Mouse (Mus musculus) MEL (cell line): Measurements from ENCODE around the gene Tmem132c. TPM values are rescaled to one million over a fixed set of nuclear protein-coding genes. Genes with fewer than 3 reads are reported as not detected.

Experiments used
- DNase-seq: peaks from one replicate; pipeline ENCODE4 v3.0.0; 2011; ENCODE audit warnings: low read depth, low spot score
- H3K27ac ChIP-seq: 2 replicates; pipeline ENCODE4 v1.5.1; 2012; ENCODE audit warnings: low read depth, mild to moderate bottlenecking, control low read depth, low read length, moderate library complexity; ENCODE audit not compliant: control insufficient read depth
- H3K27me3 ChIP-seq, 2 experiments: fragments of 150-350 bp in 1 of 2; sonication (generic) in 1 of 2; 2 replicates each; pipeline ENCODE4 v1.6.1; 2012; ENCODE audit warnings: low read length in 2 of 2, mild to moderate bottlenecking in 2 of 2, improper control_type of control experiment in 1 of 2, moderate library complexity in 1 of 2; ENCODE audit not compliant: insufficient read depth in 2 of 2, control insufficient read depth in 1 of 2
- H3K36me3 ChIP-seq, 2 experiments: 2 replicates each; pipeline ENCODE4 v1.6.1; 2012 to 2014; ENCODE audit warnings: low read length in 2 of 2, improper control_type of control experiment in 1 of 2, inconsistent platforms in 1 of 2, mild to moderate bottlenecking in 1 of 2; ENCODE audit not compliant: insufficient read depth in 2 of 2, control insufficient read depth in 1 of 2
- H3K4me1 ChIP-seq, 2 experiments: fragments of 150-350 bp in 1 of 2; sonication (generic) in 1 of 2; 2 replicates each; pipeline ENCODE4 v1.6.1; 2012; ENCODE audit warnings: low read length in 2 of 2, improper control_type of control experiment in 1 of 2, mild to moderate bottlenecking in 1 of 2; ENCODE audit not compliant: insufficient read depth in 2 of 2, control insufficient read depth in 1 of 2
- H3K4me3 ChIP-seq, 2 experiments: fragments of 150-350 bp in 1 of 2; sonication (generic) in 1 of 2; 2 replicates each; pipeline ENCODE4 v1.5.1; 2012; ENCODE audit warnings: low read depth in 2 of 2, low read length in 2 of 2, mild to moderate bottlenecking in 2 of 2, moderate library complexity in 2 of 2, control low read depth in 1 of 2, improper control_type of control experiment in 1 of 2; ENCODE audit not compliant: control insufficient read depth in 1 of 2, insufficient read depth in 1 of 2
- H3K79me2 ChIP-seq: 2 replicates; pipeline ENCODE4 v1.6.1; 2012; ENCODE audit warnings: mild to moderate bottlenecking, low read length, moderate library complexity; ENCODE audit not compliant: control insufficient read depth, poor library complexity, insufficient read depth
- H3K9ac ChIP-seq: 2 replicates; pipeline ENCODE4 v1.6.1; 2012; ENCODE audit warnings: low read depth, mild to moderate bottlenecking, control low read depth, low read length, moderate library complexity; ENCODE audit not compliant: control insufficient read depth, poor library complexity, severe bottlenecking
- H3K9me3 ChIP-seq: fragments of 150-350 bp; sonication (generic); replicated peaks from 2 replicates; pipeline ENCODE4 v1.6.1; 2012; ENCODE audit warnings: mild to moderate bottlenecking, low read length, improper control_type of control experiment, moderate library complexity; ENCODE audit not compliant: insufficient read depth
- CTCF ChIP-seq, 3 experiments: IDR thresholded peaks in 2 of 3; conservative IDR thresholded peaks in 1 of 3; 2 replicates each; pipeline ENCODE4 v1.5.1; 2011 to 2012; ENCODE audit warnings: low read length in 3 of 3, low read depth in 2 of 3, mild to moderate bottlenecking in 2 of 3, improper control_type of control experiment in 1 of 3, inconsistent platforms in 1 of 3, mixed read lengths in 1 of 3, moderate library complexity in 1 of 3; ENCODE audit not compliant: control insufficient read depth in 1 of 3, insufficient read depth in 1 of 3, poor library complexity in 1 of 3, severe bottlenecking in 1 of 3
- ELF1 ChIP-seq: IDR thresholded peaks from 2 replicates; pipeline ENCODE4 v1.6.1; 2014; ENCODE audit warnings: low read depth, mild to moderate bottlenecking, inconsistent platforms, low read length, improper control_type of control experiment, moderate library complexity
- GATA1 ChIP-seq: IDR thresholded peaks from 2 replicates; pipeline ENCODE4 v1.6.1; 2011; ENCODE audit warnings: low read depth, low read length, improper control_type of control experiment
- KAT2A ChIP-seq: conservative IDR thresholded peaks from 2 replicates; pipeline ENCODE4 v1.6.1; 2012; ENCODE audit warnings: low read depth, low read length, improper control_type of control experiment, inconsistent platforms
- MAFK ChIP-seq: IDR thresholded peaks from 2 replicates; pipeline ENCODE4 v1.6.1; 2011; ENCODE audit warnings: low read depth, mild to moderate bottlenecking, low read length, improper control_type of control experiment, borderline replicate concordance
- MEF2A ChIP-seq: IDR thresholded peaks from 2 replicates; pipeline ENCODE4 v1.6.1; 2014; ENCODE audit warnings: low read depth, mild to moderate bottlenecking, inconsistent platforms, low read length, improper control_type of control experiment; ENCODE audit not compliant: poor library complexity, insufficient replicate concordance, severe bottlenecking; ENCODE audit errors: extremely low read depth
- MXI1 ChIP-seq: IDR thresholded peaks from 2 replicates; pipeline ENCODE4 v1.6.1; 2011; ENCODE audit warnings: mild to moderate bottlenecking, low read depth, low read length, improper control_type of control experiment
- MYB ChIP-seq: IDR thresholded peaks from 2 replicates; pipeline ENCODE4 v1.6.1; 2011; ENCODE audit warnings: mild to moderate bottlenecking, low read depth, low read length, improper control_type of control experiment
- MYC ChIP-seq: IDR thresholded peaks from 2 replicates; pipeline ENCODE4 v1.6.1; 2011; ENCODE audit warnings: low read depth, mild to moderate bottlenecking, low read length, improper control_type of control experiment, moderate library complexity
- NRF1 ChIP-seq: IDR thresholded peaks from 2 replicates; pipeline ENCODE4 v1.6.1; 2014; ENCODE audit warnings: low read depth, mild to moderate bottlenecking, inconsistent platforms, low read length, improper control_type of control experiment, moderate library complexity; ENCODE audit not compliant: poor library complexity, insufficient read depth, severe bottlenecking
- POLR2A ChIP-seq, 2 experiments: IDR thresholded peaks; 2 replicates each; pipeline ENCODE4 v1.6.1; 2011 to 2012; ENCODE audit warnings: low read length in 2 of 2, mild to moderate bottlenecking in 2 of 2, control low read depth in 1 of 2, improper control_type of control experiment in 1 of 2, low read depth in 1 of 2, moderate library complexity in 1 of 2; ENCODE audit not compliant: control insufficient read depth in 1 of 2, insufficient read depth in 1 of 2, poor library complexity in 1 of 2
- RAD21 ChIP-seq: IDR thresholded peaks from 2 replicates; pipeline ENCODE4 v1.6.1; 2011; ENCODE audit warnings: mild to moderate bottlenecking, low read depth, low read length, improper control_type of control experiment
- SIN3A ChIP-seq: IDR thresholded peaks from 2 replicates; pipeline ENCODE4 v1.6.1; 2012; ENCODE audit warnings: low read length, improper control_type of control experiment, inconsistent platforms
- SMC3 ChIP-seq: IDR thresholded peaks from 2 replicates; pipeline ENCODE4 v1.6.1; 2011; ENCODE audit warnings: low read depth, low read length, improper control_type of control experiment
- TAL1 ChIP-seq: IDR thresholded peaks from 2 replicates; pipeline ENCODE4 v1.6.1; 2012; ENCODE audit warnings: mild to moderate bottlenecking, inconsistent platforms, low read length, moderate library complexity, mixed read lengths
- USF2 ChIP-seq, 2 experiments: IDR thresholded peaks; 2 replicates each; pipeline ENCODE4 v1.6.1; 2011 to 2012; ENCODE audit warnings: improper control_type of control experiment in 2 of 2, low read length in 2 of 2, borderline replicate concordance in 1 of 2, inconsistent platforms in 1 of 2, low read depth in 1 of 2, mild to moderate bottlenecking in 1 of 2; ENCODE audit not compliant: insufficient read depth in 1 of 2
- ZC3H11A ChIP-seq: IDR thresholded peaks from 2 replicates; pipeline ENCODE4 v1.6.1; 2012; ENCODE audit warnings: low read depth, mild to moderate bottlenecking, inconsistent platforms, low read length, improper control_type of control experiment
- ZKSCAN1 ChIP-seq: IDR thresholded peaks from 2 replicates; pipeline ENCODE4 v1.6.1; 2012; ENCODE audit warnings: low read depth, mild to moderate bottlenecking, inconsistent platforms, low read length, improper control_type of control experiment, moderate library complexity
- polyA plus RNA-seq, 2 experiments: library from polyadenylated mRNA; stranded (reverse) in 1 of 2; unstranded in 1 of 2; fragments of >175 nt in 1 of 2; fragments of >200 nt in 1 of 2; gene quantifications; 2 replicates each; pipeline versions ENCODE4 v1.2.1 to v1.2.4; 2012; ENCODE audit warnings: low replicate concordance in 2 of 2, low read depth in 1 of 2; ENCODE audit not compliant: insufficient read length in 2 of 2, insufficient read depth in 1 of 2, missing spikeins in 1 of 2
- total RNA-seq: library from RNA; depleted of rRNA; stranded (reverse); fragments of 300-350 nt; gene quantifications from 2 replicates; pipeline ENCODE4 v1.2.3, GENCODE M21; 2012

Gene Tmem132c
- total and polyA plus RNA-seq, 3 experiments = not detected

DNA sequence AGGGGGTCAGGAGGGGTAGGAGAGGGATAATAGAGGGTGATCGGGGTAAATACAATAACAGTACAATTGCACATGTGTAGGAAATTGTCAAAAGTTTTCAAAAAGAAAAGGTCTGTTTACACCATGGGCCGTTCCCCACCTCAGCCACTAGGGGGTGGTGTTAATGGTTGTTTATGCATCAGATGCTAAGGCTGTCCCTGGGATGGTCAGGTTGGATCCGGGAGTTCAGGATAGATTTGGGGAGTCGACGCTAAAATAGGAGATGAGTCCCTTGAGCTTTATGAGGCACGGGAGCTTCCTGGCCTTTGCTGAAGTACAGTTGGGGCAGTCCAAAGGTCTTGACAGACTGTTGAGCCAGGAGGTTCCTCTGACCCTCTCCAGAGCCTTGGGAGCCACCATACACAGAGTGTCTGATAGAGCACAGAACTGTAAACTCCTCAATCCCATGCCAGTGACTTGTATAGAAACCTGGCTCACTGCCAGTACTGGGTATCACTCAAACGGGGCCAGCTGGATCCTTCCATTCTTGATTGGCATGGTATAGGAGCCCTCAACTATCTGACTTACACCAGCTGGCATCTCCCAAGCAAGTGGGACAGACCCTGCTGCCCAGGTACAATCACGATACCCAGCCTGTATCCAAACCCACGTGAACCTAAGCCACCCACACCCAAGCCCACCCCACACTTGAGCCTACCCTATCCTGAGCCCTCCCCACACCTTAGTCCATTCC lies 281.3 kb downstream of the Tmem132c start:
- DNase-seq = peak; percentile 3
- no peaks in the 10 kb centered on the region for H3K36me3 ChIP-seq
- H3K4me1 ChIP-seq = no peaks in the 10 kb centered on the region
- H3K27ac ChIP-seq = no peak overlapping the region
- no peaks in the 10 kb centered on the region for H3K79me2 ChIP-seq
- no peaks in the 10 kb centered on the region for H3K27me3 ChIP-seq
- H3K4me3 ChIP-seq = no peak overlapping the region
- no peaks in the 10 kb centered on the region for H3K9me3 ChIP-seq
- TF ChIP-seq KAT2A (no peak), MEF2A (no peak), CTCF (IDR thresholded peaks at IDR 0.05 in 2 of 3, conservative IDR thresholded peaks at IDR 0.05 in 1 of 3; ENCODE audit: control insufficient read depth in 1 of 3, insufficient read depth in 1 of 3, low read depth in 2 of 3, low read length in 3 of 3, poor library complexity in 1 of 3, severe bottlenecking in 1 of 3) (peak in 2 of 3 experiments; percentile 29 to 31; a peak in 4 of 6 replicates)
- no peak overlapping the region for H3K9ac ChIP-seq

- H3K9me3 ChIP-seq = no peaks in the 10 kb centered on the region
- no peak overlapping the region for H3K27ac ChIP-seq
- H3K4me3 ChIP-seq = no peak overlapping the region
- no peaks in the 10 kb centered on the region for H3K36me3 ChIP-seq
- no peak for DNase-seq
- no peaks in the 10 kb centered on the region for H3K27me3 ChIP-seq
- TF ChIP-seq MXI1 (no peak), CTCF (IDR thresholded peaks at IDR 0.05 in 2 of 3, conservative IDR thresholded peaks at IDR 0.05 in 1 of 3; ENCODE audit: control insufficient read depth in 1 of 3, insufficient read depth in 1 of 3, low read depth in 2 of 3, low read length in 3 of 3, poor library complexity in 1 of 3, severe bottlenecking in 1 of 3) (no peak), NRF1 (no peak), RAD21 (no peak), SIN3A (no peak), MAFK (no peak), SMC3 (no peak), ZKSCAN1 (no peak), MYC (no peak), ZC3H11A (no peak), POLR2A (IDR thresholded peaks at IDR 0.05; ENCODE audit: control insufficient read depth in 1 of 2, insufficient read depth in 1 of 2, low read depth in 1 of 2, low read length in 2 of 2, poor library complexity in 1 of 2) (no peak), ELF1 (no peak), MYB (no peak), TAL1 (no peak), GATA1 (no peak), USF2 (IDR thresholded peaks at IDR 0.05; ENCODE audit: borderline replicate concordance in 1 of 2, insufficient read depth in 1 of 2, low read depth in 1 of 2, low read length in 2 of 2) (no peak)
- H3K79me2 ChIP-seq = no peaks in the 10 kb centered on the region
- H3K4me1 ChIP-seq = no peaks in the 10 kb centered on the region
- H3K9ac ChIP-seq = no peak overlapping the region
Observed at GRCm38 (mm10) chr5:127527344-127527974, 285.9 kb downstream of the Tmem132c start.
